Mouse (Mus musculus) ES-E14 (cell line): ENCODE measurements around the gene Nelfb.

Source experiments
- CHD2 ChIP-seq: IDR thresholded peaks from 2 replicates; pipeline ENCODE4 v1.6.1; 2014; ENCODE audit warnings: mild to moderate bottlenecking, low read depth, low read length, inconsistent platforms
- HCFC1 ChIP-seq: IDR thresholded peaks from 2 replicates; pipeline ENCODE4 v1.6.1; 2012; ENCODE audit warnings: low read length, inconsistent platforms, borderline replicate concordance; ENCODE audit not compliant: insufficient read depth
- ZC3H11A ChIP-seq: IDR thresholded peaks from 2 replicates; pipeline ENCODE4 v1.6.1; 2012; ENCODE audit warnings: low read depth, mild to moderate bottlenecking, inconsistent platforms, low read length, borderline replicate concordance
- ZNF384 ChIP-seq: IDR thresholded peaks from 2 replicates; pipeline ENCODE4 v1.6.1; 2012; ENCODE audit warnings: low read depth, low read length, inconsistent platforms

GRCm38 (mm10) chr2:25156177-25156576 is 55.1 kb downstream of the Nelfb start:
- TF ChIP-seq ZNF384 (no peak), ZC3H11A (no peak), HCFC1 (no peak), CHD2 (no peak)
